Mouse (Mus musculus) spleen, embryonic (tissue): ENCODE results near the gene Arhgap22.

ENCODE experiments used
- CTCF ChIA-PET: fragments of 350-600 bp; sonication (Branson Sonifier 250); formaldehyde crosslinking; loops from one replicate; lab custom pipeline; 2022; lab: Charles Lee

Arhgap22 gene

GRCm38 (mm10) chr14:33213823-33214766, at the start of gene Arhgap22:
Gene Arhgap22, plus strand, starts transcription at chr14:33214026.
- CTCF ChIA-PET, result interaction anchor here (0.6 to 1.2 kb wide), 5 partner anchors 15 to 444 kb away, joined by 3 to 8 read pairs (median 4); no protein-coding TSS in a partner anchor

DNA sequence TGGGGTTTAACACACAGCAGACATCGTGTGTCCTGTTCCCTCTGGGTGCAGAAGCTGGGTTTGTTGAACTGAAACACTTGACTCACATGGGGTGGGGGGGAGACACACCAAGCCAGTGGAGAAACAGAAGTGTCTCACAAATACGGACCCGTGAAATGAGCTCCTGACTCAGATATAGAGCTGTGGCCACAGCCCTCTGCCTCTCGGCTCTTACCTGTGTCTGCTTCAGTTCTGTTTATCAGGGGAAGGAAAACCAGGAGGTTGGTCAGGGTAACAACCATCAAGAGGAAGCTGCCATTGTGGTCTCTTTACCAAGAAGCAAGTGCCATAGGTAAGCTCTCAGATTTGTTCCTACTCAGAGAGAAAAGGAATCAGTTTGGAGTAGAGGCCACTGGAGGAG, 45.1 kb upstream of the Arhgap22 start:
- CTCF ChIA-PET, result interaction anchor here (0.6 kb wide), 1 partner anchor 23 kb away, joined by 5 read pairs; no protein-coding TSS in a partner anchor

GRCm38 (mm10) chr14:33171942-33172341, 41.9 kb upstream of the Arhgap22 start:
- CTCF ChIA-PET, result no interaction called here

DNA sequence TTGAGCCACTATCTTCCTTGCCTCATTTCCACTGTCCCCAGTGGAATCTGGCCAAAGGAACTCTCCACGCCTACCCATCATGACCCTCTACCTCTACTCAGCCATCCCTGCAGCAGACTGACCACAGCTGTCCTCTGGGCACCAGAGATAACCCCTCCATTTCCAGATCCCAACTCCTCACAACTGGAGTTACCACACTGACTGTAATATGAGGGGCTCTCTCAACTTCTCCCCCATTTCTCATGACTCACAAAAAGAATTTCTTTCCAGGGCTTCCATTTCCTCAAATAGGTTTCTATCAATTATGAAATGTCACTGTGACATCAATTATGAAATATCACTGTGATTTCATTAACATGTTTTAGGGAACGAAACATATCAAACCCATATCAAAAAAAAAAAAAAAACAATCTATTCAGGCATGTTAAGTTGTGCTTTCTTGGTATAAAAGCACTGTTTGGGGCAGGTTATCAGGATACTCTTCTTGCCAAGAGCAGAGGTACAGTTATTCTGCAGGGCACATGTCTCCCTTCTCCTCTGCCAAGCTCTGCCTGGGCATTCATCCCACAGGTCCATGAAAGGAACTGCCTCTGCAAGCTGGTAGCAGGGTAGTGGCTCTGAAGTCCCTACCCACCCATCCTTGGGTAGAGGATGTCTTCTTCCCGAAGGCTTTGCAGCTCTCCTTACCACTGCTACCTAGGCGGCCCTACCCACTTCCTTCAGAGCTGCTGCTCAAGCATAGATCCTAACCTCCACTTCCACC, 38.6 kb upstream of the Arhgap22 start:
- CTCF ChIA-PET, result interaction anchor here (0.7 kb wide), 1 partner anchor 107 kb away, joined by 9 read pairs; no protein-coding TSS in a partner anchor

DNA sequence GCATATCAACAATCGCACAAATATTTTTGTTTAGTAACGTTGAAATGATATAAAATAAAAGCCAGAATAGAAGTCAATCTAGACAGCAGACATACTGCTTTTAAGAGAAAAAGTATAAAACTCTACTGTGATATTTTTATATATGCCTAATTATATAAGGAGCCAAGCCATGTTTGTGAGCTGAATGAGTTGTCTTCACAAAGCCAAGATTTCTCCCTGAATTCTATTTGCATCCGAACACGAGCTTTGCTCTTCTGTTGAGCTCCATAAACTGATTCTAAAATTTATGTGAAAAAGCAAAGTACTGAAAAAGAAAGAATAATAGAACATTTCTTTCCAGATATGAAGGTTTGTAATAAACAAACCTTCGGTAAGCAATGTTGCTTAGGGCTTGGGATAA, 33.7 kb upstream of the Arhgap22 start:
- CTCF ChIA-PET, result no interaction called here

DNA sequence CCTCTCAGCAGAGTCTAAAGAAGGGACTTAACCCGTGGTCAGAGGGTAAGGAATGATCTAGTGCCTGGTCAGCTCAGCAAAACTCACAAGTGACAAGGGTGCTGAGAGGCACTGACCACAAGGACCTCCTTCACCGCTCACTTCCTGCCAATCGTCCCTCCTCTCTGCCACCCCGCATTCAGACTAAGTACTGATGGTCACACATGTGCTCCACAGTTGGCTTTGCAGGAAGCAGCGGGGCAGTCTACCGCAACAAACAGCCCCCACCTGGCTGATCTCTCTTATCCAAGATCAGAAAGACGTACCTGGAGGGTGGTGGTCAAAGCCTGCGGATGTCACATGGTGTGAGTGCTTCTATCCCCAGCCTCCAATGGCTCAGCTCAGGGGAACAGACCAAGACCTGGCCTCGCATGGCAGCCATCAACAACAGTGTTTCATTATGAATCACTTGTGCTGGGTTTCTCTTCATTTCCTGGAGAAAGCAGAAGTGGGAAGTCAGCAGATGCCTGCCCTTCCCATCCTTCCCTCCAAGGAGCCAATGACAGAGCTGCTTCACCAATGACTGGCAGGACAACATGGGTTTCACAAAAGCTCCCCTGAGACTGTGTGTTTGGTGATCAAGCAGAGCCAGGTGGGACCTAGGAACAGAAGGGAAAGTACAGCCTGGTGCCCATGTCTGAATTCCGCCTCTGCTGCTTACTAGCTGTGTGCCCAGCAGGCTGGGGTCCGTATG, 28.6 kb upstream of the Arhgap22 start, which contains the start of gene Wdfy4:
Gene Wdfy4, minus strand, starts transcription at position 441 of the 733 bp plus-strand sequence.
- CTCF ChIA-PET, result interaction anchor here (0.6 to 1.1 kb wide), 2 partner anchors 20 to 70 kb away, joined by 3 to 6 read pairs; no protein-coding TSS in a partner anchor

GRCm38 (mm10) chr14:33187201-33187600, 26.6 kb upstream of the Arhgap22 start:
- CTCF ChIA-PET, result interaction anchor here (0.6 kb wide), 1 partner anchor 16 kb away, joined by 4 read pairs; no protein-coding TSS in a partner anchor

DNA sequence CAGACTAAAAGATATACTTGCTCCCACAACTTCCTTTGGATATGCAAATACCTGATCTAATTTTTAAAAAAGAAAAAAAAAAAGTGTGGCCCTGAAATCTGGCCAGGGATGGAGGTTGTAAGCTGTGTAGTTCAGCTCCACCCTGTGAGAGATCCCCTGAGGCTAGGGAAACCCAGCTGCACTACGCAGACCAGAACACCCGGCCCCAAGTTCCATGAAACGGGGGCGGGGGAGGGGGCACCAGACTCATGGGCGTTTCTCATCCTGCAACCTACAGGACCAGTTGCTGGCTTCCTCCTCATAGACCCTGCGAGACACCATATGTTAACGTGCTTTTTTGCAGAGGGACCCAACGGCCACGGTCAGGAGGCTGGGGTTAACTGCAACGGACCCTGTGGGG, 24.6 kb upstream of the Arhgap22 start:
- CTCF ChIA-PET, result no interaction called here

DNA sequence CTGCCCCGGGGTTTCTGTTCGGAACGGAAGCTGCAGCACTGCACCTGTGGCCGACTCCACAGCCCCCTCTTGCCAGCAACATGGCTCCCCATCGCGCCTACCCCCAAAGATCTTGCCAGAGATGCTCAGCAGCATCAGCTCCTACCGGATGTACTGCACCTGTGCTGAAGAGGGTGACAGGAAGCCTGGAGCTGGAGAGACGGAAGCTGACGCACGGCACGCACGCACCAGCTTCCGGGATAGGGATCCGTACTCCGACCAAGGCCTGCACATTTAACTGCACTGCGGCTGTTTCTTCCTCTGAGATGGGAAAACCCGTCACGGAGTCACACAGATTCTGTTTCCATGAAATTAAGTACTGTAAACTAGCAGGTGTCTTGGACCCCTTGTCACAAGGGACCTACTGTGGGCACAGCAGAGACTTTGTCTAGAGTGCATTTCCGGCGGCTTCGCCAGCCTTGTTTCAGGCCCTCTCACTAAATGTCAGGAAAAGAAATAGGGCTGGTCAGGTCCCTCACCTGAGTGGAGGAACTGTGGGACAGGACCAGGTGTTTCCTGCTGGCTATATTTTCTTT, 23.9 kb upstream of the Arhgap22 start:
- CTCF ChIA-PET, result interaction anchor here (1.7 kb wide), 1 partner anchor 15 kb away, joined by 9 read pairs; no protein-coding TSS in a partner anchor

- CTCF ChIA-PET, result interaction anchor here (0.7 to 1.7 kb wide), 2 partner anchors 15 to 55 kb away, joined by 9 to 12 read pairs; no protein-coding TSS in a partner anchor
Observed at GRCm38 (mm10) chr14:33190646-33191045, 23.2 kb upstream of the Arhgap22 start.

DNA sequence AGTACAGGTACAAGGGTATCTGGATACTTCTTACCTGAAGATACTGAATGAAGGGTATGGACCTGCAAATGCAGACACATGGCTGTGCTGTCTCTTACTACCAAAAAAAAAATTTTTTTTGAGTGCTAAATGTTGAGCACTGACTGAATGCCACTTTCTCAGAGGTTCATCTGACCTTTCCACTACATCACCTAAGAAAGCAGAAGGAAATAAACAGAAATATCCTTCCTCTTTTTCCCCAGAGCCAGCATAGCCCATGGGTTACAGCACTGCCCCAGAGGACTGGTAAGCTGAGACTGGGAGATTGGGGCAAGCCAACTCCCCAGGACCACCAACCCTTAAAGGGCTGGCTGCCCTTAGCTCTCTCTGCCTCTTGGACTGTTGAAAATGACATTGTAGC, 20.1 kb upstream of the Arhgap22 start:
- CTCF ChIA-PET, result no interaction called here

- CTCF ChIA-PET, result no interaction called here
Observed at GRCm38 (mm10) chr14:33194241-33194640, 19.6 kb upstream of the Arhgap22 start.

DNA sequence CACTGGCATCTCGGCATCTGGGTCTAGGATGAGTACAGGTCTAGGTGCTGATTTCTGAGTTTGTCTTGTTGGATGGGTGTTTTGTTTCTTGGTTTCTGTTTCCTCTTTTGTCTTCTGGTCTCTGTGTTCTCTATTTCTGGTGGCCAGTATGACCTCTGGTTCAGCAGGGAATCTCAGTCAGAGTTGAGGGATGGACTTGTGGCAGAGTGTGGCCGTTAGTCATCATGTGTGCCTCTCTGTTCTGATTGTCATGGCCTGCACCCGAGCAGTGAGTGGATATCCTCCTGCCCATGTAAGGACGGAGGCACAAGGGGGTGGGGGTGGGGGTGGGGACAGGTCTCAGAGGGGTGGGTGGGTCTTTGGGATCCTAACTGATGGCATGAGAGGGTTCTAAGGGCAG, 11.7 kb upstream of the Arhgap22 start:
- CTCF ChIA-PET, result interaction anchor here (0.7 kb wide), 1 partner anchor 16 kb away, joined by 3 read pairs; no protein-coding TSS in a partner anchor

DNA sequence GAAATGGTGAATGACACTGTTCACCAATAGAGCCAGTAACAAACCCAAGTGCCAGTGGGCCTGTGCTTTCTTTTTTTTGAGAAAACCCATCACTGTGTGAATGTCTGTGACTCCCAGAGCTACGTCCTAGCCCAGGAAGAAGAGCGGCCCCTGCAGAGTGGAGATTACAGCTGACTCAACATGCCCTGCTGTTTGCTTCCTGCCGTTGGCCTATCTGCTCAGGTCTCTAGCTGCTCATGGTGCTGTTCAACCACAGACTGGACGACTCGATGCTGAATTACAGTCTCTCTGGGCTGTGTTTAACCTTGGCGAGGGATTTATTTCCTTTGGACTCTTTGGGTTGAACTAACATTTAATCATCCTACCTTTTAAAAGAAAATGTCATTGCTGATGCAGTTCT, 10.9 kb upstream of the Arhgap22 start:
- CTCF ChIA-PET, result no interaction called here

DNA sequence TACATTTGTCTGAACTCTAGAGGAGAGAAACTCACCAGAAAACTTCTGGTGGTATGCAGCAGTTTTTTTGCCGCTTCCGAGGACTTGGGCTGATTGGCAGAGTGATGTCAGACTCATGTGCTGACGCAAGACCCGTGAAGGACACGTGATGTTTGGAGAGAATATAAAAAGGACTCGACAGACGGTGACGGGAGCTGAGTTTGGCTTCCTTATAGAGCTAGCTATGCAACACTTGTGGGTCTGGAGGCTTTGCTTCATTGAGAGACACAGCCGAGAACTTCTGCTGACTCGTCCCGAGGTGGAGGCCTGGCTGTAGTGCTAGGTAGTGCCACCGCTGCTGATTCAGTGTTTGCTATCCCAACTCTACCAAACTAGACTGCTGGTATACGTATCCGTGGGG, 10.0 kb upstream of the Arhgap22 start:
- CTCF ChIA-PET, result interaction anchor here (1.6 kb wide), 1 partner anchor 57 kb away, joined by 9 read pairs; no protein-coding TSS in a partner anchor

DNA sequence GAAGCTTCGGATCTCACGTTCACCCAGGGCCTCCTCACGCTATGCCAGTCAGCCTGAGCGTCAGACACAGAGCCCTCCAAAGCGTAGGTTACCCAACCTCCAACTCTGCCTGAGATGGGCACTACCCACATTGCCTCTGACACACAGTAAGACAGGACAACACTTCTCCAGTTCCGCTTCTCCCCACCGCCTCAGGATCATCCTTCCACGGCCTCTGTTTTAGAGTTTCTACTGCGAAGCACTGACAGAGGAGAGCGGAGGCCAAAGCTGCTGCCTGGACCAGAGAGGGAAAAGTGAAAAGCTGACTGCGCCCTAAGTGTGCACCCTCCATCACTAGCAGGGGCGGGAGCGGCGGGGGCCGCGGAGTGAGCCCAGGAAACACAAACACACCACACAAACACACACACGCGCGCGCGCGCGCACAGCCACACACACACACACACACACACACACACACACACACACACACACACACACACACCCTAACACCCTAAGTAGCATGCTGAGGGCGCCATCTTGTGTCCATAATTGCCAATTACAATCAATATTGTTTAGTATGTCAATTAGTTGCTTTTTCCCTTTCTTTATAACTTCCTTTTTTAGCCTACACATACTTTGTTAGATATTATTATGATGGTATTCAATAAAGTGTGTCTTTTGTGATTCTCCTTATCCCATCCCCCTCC, 8.4 kb upstream of the Arhgap22 start:
- CTCF ChIA-PET, result interaction anchor here (1.5 to 2.0 kb wide), 3 partner anchors 15 to 59 kb away, joined by 3 to 9 read pairs (median 9); no protein-coding TSS in a partner anchor

DNA sequence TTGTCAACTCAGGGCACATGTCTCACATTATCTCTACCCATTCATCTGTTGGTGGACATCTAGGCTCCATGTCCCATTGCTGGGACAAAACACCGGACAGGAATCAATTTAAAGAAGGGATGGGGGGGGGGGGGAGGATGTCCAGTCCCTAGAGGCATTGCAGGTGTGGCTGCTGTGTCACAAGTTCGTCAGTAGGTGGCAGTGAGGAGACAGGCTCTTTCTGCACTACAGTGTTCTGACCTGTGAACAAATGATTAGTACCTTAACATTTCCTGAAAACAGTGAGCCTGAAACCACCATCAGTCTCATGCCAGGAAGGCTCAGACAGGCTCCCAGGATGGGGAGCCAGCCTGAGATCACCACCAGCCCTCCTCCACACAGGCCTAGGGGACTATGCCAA, 6.8 kb upstream of the Arhgap22 start:
- CTCF ChIA-PET, result interaction anchor here (0.6 to 1.7 kb wide), 4 partner anchors 28 to 69 kb away, joined by 5 to 12 read pairs (median 7); no protein-coding TSS in a partner anchor

- CTCF ChIA-PET, result no interaction called here
Observed at GRCm38 (mm10) chr14:33208331-33208730, 5.5 kb upstream of the Arhgap22 start.

DNA sequence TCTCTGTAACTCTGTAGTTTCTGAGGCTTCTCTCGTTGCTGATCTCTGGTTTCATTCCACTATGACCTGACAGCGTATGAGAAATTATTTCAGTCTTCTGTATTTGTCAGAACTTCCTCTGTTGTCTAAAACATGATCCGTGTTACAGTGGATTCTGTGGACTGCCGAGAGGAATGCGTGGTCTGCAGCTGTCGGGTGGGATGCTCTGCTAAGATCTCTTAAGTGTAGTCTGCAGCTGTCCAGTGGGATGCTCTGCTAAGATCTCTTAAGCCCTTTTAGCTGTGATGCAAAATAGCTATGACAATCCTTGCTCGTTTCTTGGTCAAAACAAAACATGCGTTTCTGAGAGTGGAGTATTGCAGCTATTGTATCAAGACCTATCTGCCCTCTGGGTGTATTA, 3.0 kb upstream of the Arhgap22 start:
- CTCF ChIA-PET, result no interaction called here
